Mouse (Mus musculus): ENCODE data around the gene Fam131c. TPM values are rescaled to one million over a fixed set of nuclear protein-coding genes. Genes with fewer than 3 reads are reported as not detected.

Fam131c gene
- polyA plus RNA-seq, 1 experiment from 2014 or later = 3.9 TPM

GRCm38 (mm10) chr4:141337986-141338385 is 30.0 kb upstream of the Fam131c start:
- ATAC-seq (ENCODE audit: insufficient read depth, low FRiP score, low read depth) = peak; percentile 50; the same call in 1 of the 2 replicates
- Histone ChIP-seq H3K9me3 (no peaks in the 10 kb centered on the region), H3K4me1 (peaks cover 37% of the 10 kb centered on the region), H3K4me2 (peak overlapping the region; percentile 4), H3K9ac (no peak overlapping the region), H3K27me3 (replicated peaks) (no peaks in the 10 kb centered on the region), H3K36me3 (no peaks in the 10 kb centered on the region), H3K4me3 (replicated peaks) (no peak overlapping the region), H3K27ac (peak overlapping the region; percentile 57)
- 16% methylated on average over 6 of the region's 6 CpGs for WGBS

- H3K9ac ChIP-seq = no peak overlapping the region
- 0 out of 2 replicates have a peak, but pooled peaks have one; percentile 34 for ATAC-seq (ENCODE audit: insufficient read depth, low FRiP score, low read depth)
- no peak overlapping the region for H3K4me3 ChIP-seq (replicated peaks)
- peaks cover 35% of the 10 kb centered on the region for H3K4me1 ChIP-seq
- H3K27me3 ChIP-seq (replicated peaks) = no peaks in the 10 kb centered on the region
- 0 out of 2 replicates have a peak overlapping the region, but pooled peaks have one; percentile 4 for H3K4me2 ChIP-seq
- WGBS = 11% methylated on average over 1 of the region's 1 CpGs
- peak overlapping the region; percentile 19; the same call in 1 of the 2 replicates for H3K27ac ChIP-seq
- no peaks in the 10 kb centered on the region for H3K36me3 ChIP-seq
- H3K9me3 ChIP-seq = no peaks in the 10 kb centered on the region
Measured at GRCm38 (mm10) chr4:141338853-141339252, 29.2 kb upstream of the Fam131c start.

GRCm38 (mm10) chr4:141341477-141341876 is 26.5 kb upstream of the Fam131c start:
- no peak overlapping the region for H3K4me2 ChIP-seq
- no peak for ATAC-seq (ENCODE audit: insufficient read depth, low FRiP score, low read depth)
- no peaks in the 10 kb centered on the region for H3K36me3 ChIP-seq
- H3K9ac ChIP-seq = no peak overlapping the region
- no peaks in the 10 kb centered on the region for H3K27me3 ChIP-seq (replicated peaks)
- 61% methylated on average over 7 of the region's 7 CpGs for WGBS
- no peak overlapping the region for H3K4me3 ChIP-seq (replicated peaks)
- H3K9me3 ChIP-seq = no peaks in the 10 kb centered on the region
- no peak overlapping the region for H3K27ac ChIP-seq
- peaks cover 20% of the 10 kb centered on the region for H3K4me1 ChIP-seq

- H3K4me2 ChIP-seq = no peak overlapping the region
- no peaks in the 10 kb centered on the region for H3K27me3 ChIP-seq (replicated peaks)
- no peaks in the 10 kb centered on the region for H3K36me3 ChIP-seq
- no peaks in the 10 kb centered on the region for H3K9me3 ChIP-seq
- H3K4me1 ChIP-seq = peaks cover 20% of the 10 kb centered on the region
- no peak for ATAC-seq (ENCODE audit: insufficient read depth, low FRiP score, low read depth)
- H3K27ac ChIP-seq = no peak overlapping the region
- 50% methylated on average over 7 of the region's 7 CpGs for WGBS
- H3K9ac ChIP-seq = no peak overlapping the region
- no peak overlapping the region for H3K4me3 ChIP-seq (replicated peaks)
Measured at GRCm38 (mm10) chr4:141343515-141343914, 24.5 kb upstream of the Fam131c start.

GRCm38 (mm10) chr4:141345219-141345618 is 22.8 kb upstream of the Fam131c start:
- Histone ChIP-seq H3K4me3 (replicated peaks) (no peak overlapping the region), H3K27ac (no peak overlapping the region), H3K27me3 (replicated peaks) (no peaks in the 10 kb centered on the region), H3K9me3 (no peaks in the 10 kb centered on the region), H3K9ac (no peak overlapping the region), H3K4me1 (peaks cover 10% of the 10 kb centered on the region; the same call in 1 of the 2 replicates), H3K4me2 (no peak overlapping the region), H3K36me3 (no peaks in the 10 kb centered on the region)
- WGBS = 82% methylated on average over 12 of the region's 12 CpGs
- no peak for ATAC-seq (ENCODE audit: insufficient read depth, low FRiP score, low read depth)

DNA sequence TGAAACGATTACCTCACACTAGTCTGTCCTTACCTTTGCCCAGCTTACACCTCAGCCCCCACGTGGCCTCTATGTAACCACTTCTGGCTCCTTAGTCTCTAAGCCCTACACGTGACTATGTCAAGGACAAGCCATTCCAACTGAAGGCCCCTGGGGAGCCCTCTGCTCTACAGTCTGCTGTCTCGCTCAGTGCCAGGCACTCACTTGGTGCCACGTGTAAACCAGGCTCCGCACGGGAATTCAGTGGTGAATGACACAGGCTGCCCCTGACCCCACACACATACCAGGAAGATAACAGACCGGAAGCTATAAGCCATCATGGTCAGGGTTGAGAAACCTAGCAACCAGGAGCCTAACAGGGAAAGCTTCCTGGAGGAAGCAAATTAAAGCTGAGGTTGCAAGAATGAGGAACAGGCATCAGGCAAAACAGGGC is 20.6 kb upstream of the Fam131c start:
- peak; percentile 70; the same call in 1 of the 2 replicates for ATAC-seq (ENCODE audit: insufficient read depth, low FRiP score, low read depth)
- Histone ChIP-seq H3K9ac (no peak overlapping the region), H3K4me3 (replicated peaks) (no peak overlapping the region), H3K4me2 (no peak overlapping the region), H3K4me1 (peaks cover 11% of the 10 kb centered on the region; the same call in 1 of the 2 replicates), H3K9me3 (no peaks in the 10 kb centered on the region), H3K27me3 (replicated peaks) (no peaks in the 10 kb centered on the region), H3K36me3 (no peaks in the 10 kb centered on the region), H3K27ac (no peak overlapping the region)
- WGBS = 51% methylated on average over 8 of the region's 8 CpGs

GRCm38 (mm10) chr4:141348616-141349015 is 19.4 kb upstream of the Fam131c start:
- Histone ChIP-seq H3K27ac (no peak overlapping the region), H3K4me1 (peaks cover 19% of the 10 kb centered on the region), H3K36me3 (no peaks in the 10 kb centered on the region), H3K4me2 (no peak overlapping the region), H3K9ac (no peak overlapping the region), H3K9me3 (no peaks in the 10 kb centered on the region), H3K4me3 (replicated peaks) (no peak overlapping the region), H3K27me3 (replicated peaks) (no peaks in the 10 kb centered on the region)
- ATAC-seq (ENCODE audit: insufficient read depth, low FRiP score, low read depth) = no peak
- WGBS = 65% methylated on average over 11 of the region's 11 CpGs

GRCm38 (mm10) chr4:141350015-141350414 is 18.0 kb upstream of the Fam131c start:
- Histone ChIP-seq H3K4me3 (replicated peaks) (no peak overlapping the region), H3K27me3 (replicated peaks) (no peaks in the 10 kb centered on the region), H3K36me3 (no peaks in the 10 kb centered on the region), H3K4me1 (peaks cover 19% of the 10 kb centered on the region), H3K4me2 (no peak overlapping the region), H3K9ac (no peak overlapping the region), H3K9me3 (no peaks in the 10 kb centered on the region), H3K27ac (peak overlapping the region; percentile 40; the same call in 1 of the 2 replicates)
- 68% methylated on average over 12 of the region's 12 CpGs for WGBS
- no peak for ATAC-seq (ENCODE audit: insufficient read depth, low FRiP score, low read depth)

- no peak overlapping the region for H3K9ac ChIP-seq
Measured at GRCm38 (mm10) chr4:141351972-141352371, 16.0 kb upstream of the Fam131c start.

GRCm38 (mm10) chr4:141352986-141353385 is 15.0 kb upstream of the Fam131c start:
- Histone ChIP-seq H3K9ac (no peak overlapping the region), H3K4me2 (peak overlapping the region; percentile 17; the same call in 1 of the 2 replicates), H3K27ac (peak overlapping the region; percentile 72)

More at GRCm38 (mm10) chr4:141351972-141352371, 16.0 kb upstream of the Fam131c start:
- 0 out of 2 replicates have a peak overlapping the region, but pooled peaks have one; percentile 37 for H3K27ac ChIP-seq
- no peaks in the 10 kb centered on the region for H3K9me3 ChIP-seq
- no peak for ATAC-seq (ENCODE audit: insufficient read depth, low FRiP score, low read depth)
- H3K4me2 ChIP-seq = no peak overlapping the region; the same call in 1 of the 2 replicates
- peaks cover 19% of the 10 kb centered on the region for H3K4me1 ChIP-seq
- H3K36me3 ChIP-seq = no peaks in the 10 kb centered on the region
- H3K27me3 ChIP-seq (replicated peaks) = no peaks in the 10 kb centered on the region
- H3K4me3 ChIP-seq (replicated peaks) = no peak overlapping the region
- 49% methylated on average over 7 of the region's 7 CpGs for WGBS

DNA sequence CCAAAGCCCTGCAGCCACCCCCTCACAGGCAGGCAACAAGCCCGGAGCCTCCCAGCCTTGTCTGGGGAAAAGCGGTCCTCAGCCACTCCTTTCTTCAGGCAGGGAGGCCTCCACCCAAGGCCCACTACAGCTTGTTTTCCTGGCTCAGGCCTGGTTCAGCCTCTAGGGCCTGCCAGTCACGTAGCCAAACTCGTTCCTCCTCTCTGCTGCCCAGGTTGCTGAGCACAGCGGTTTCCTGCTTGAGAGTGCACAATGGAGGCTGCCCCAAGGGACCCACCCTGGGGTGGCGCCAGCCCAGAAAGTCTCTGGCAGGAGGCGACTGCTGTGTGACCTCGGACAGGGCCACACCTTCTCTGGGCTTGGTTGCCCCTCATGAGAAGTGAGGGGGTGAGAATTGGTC is 14.2 kb upstream of the Fam131c start:
- H3K4me2 ChIP-seq = no peak overlapping the region
- peaks cover 12% of the 10 kb centered on the region for H3K4me1 ChIP-seq
- peak overlapping the region; percentile 72 for H3K27ac ChIP-seq
- no peak overlapping the region for H3K4me3 ChIP-seq (replicated peaks)
- H3K9me3 ChIP-seq = no peaks in the 10 kb centered on the region
- H3K9ac ChIP-seq = no peak overlapping the region
- ATAC-seq (ENCODE audit: insufficient read depth, low FRiP score, low read depth) = peak; percentile 78
- 47% methylated on average over 8 of the region's 8 CpGs for WGBS
- H3K36me3 ChIP-seq = no peaks in the 10 kb centered on the region
- no peaks in the 10 kb centered on the region for H3K27me3 ChIP-seq (replicated peaks)

More at GRCm38 (mm10) chr4:141352986-141353385, 15.0 kb upstream of the Fam131c start:
- Histone ChIP-seq H3K36me3 (no peaks in the 10 kb centered on the region), H3K4me3 (replicated peaks) (no peak overlapping the region), H3K4me1 (peaks cover 12% of the 10 kb centered on the region; the same call in 1 of the 2 replicates), H3K27me3 (replicated peaks) (no peaks in the 10 kb centered on the region), H3K9me3 (no peaks in the 10 kb centered on the region)
- no peak for ATAC-seq (ENCODE audit: insufficient read depth, low FRiP score, low read depth)
- WGBS = 79% methylated on average over 5 of the region's 5 CpGs

- Histone ChIP-seq H3K9ac (no peak overlapping the region), H3K4me1 (peaks cover 21% of the 10 kb centered on the region; the same call in 1 of the 2 replicates), H3K36me3 (no peaks in the 10 kb centered on the region), H3K4me2 (no peak overlapping the region), H3K27ac (no peak overlapping the region), H3K27me3 (replicated peaks) (no peaks in the 10 kb centered on the region), H3K4me3 (replicated peaks) (no peak overlapping the region), H3K9me3 (no peaks in the 10 kb centered on the region)
- no peak for ATAC-seq (ENCODE audit: insufficient read depth, low FRiP score, low read depth)
Measured at GRCm38 (mm10) chr4:141357811-141358210, 10.2 kb upstream of the Fam131c start.

Data from stomach, embryonic 15.5 days (tissue).